Mouse (Mus musculus) testis, adult 2 months (tissue): ENCODE measurements around the gene Aldh1l1.

Experiments used
- CTCF ChIP-seq: fragments of 200-500 bp; IDR thresholded peaks from 2 replicates; pipeline ENCODE4 v1.5.1; 2012; ENCODE audit warnings: low read depth, mild to moderate bottlenecking, inconsistent platforms, low read length, moderate library complexity; ENCODE audit not compliant: control insufficient read depth, insufficient read depth, insufficient replicate concordance
- POLR2A ChIP-seq: fragments of 200-500 bp; IDR thresholded peaks from 2 replicates; pipeline ENCODE4 v1.6.1; 2012; ENCODE audit warnings: low read depth, mild to moderate bottlenecking, inconsistent platforms, low read length, moderate library complexity; ENCODE audit not compliant: control insufficient read depth

GRCm38 (mm10) chr6:90644965-90645364, 158.7 kb downstream of the Aldh1l1 start:
- TF ChIP-seq CTCF: no peak
- no peak for TF ChIP-seq POLR2A
